Mouse (Mus musculus) CD4-positive helper T cell, adult 2 months (primary cell): ENCODE measurements around the gene Ston2.
A peak's percentile ranks its signal among the peaks of the same experiment; 100 is the strongest.

ENCODE experiments used
- DNase-seq: peaks from one replicate; pipeline ENCODE4 v3.0.0-alpha.2; 2012; ENCODE audit warnings: low read depth, missing footprints, low spot score

The Ston2 gene

GRCm38 (mm10) chr12:91665431-91665830 is 122.8 kb downstream of the Ston2 start:
- DNase-seq = no peak

GRCm38 (mm10) chr12:91663260-91663659 is 124.9 kb downstream of the Ston2 start:
- no peak for DNase-seq

GRCm38 (mm10) chr12:91662844-91663243 is 125.3 kb downstream of the Ston2 start:
- no peak for DNase-seq

GRCm38 (mm10) chr12:91660640-91661417 is 127.4 kb downstream of the Ston2 start:
- no peak for DNase-seq

- no peak for DNase-seq
These were observed 133.6 kb downstream of the Ston2 start for GRCm38 (mm10) chr12:91654399-91655122.

GRCm38 (mm10) chr12:91648426-91648825 is 139.8 kb downstream of the Ston2 start:
- no peak for DNase-seq

GRCm38 (mm10) chr12:91645361-91646123 is 142.6 kb downstream of the Ston2 start:
- DNase-seq = no peak

- DNase-seq = no peak
These were observed 145.0 kb downstream of the Ston2 start for GRCm38 (mm10) chr12:91643221-91643620.

GRCm38 (mm10) chr12:91642426-91643093 is 145.6 kb downstream of the Ston2 start:
- no peak for DNase-seq

- DNase-seq = no peak
These were observed 146.5 kb downstream of the Ston2 start for GRCm38 (mm10) chr12:91641631-91642141.

GRCm38 (mm10) chr12:91641133-91641532 is 147.1 kb downstream of the Ston2 start:
- no peak for DNase-seq

- peak; percentile 46 for DNase-seq
These were observed 147.5 kb downstream of the Ston2 start for GRCm38 (mm10) chr12:91640712-91641111.

- DNase-seq = no peak
These were observed 149.8 kb downstream of the Ston2 start for GRCm38 (mm10) chr12:91638351-91638750.

GRCm38 (mm10) chr12:91637136-91637909 is 150.9 kb downstream of the Ston2 start:
- DNase-seq = no peak

- DNase-seq = no peak
These were observed 161.7 kb downstream of the Ston2 start for GRCm38 (mm10) chr12:91626482-91626881.

GRCm38 (mm10) chr12:91625013-91625412 is 163.2 kb downstream of the Ston2 start:
- peak; percentile 32 for DNase-seq

- DNase-seq = no peak
These were observed 178.8 kb downstream of the Ston2 start for GRCm38 (mm10) chr12:91609425-91609824.

- DNase-seq = no peak
These were observed 180.5 kb downstream of the Ston2 start for GRCm38 (mm10) chr12:91607678-91608077.

- DNase-seq = no peak
These were observed 181.5 kb downstream of the Ston2 start for GRCm38 (mm10) chr12:91606651-91607050.

- DNase-seq = no peak
These were observed 183.6 kb downstream of the Ston2 start for GRCm38 (mm10) chr12:91604600-91604999.

GRCm38 (mm10) chr12:91592128-91592527 is 196.1 kb downstream of the Ston2 start:
- DNase-seq = no peak
